Mouse (Mus musculus): ENCODE measurements around the gene Stat3. TPM values are rescaled to one million over a fixed set of nuclear protein-coding genes. Genes with fewer than 3 reads are reported as not detected.

Stat3 gene
- polyA plus RNA-seq, 1 experiment from 2014 or later: 25.6 TPM

DNA sequence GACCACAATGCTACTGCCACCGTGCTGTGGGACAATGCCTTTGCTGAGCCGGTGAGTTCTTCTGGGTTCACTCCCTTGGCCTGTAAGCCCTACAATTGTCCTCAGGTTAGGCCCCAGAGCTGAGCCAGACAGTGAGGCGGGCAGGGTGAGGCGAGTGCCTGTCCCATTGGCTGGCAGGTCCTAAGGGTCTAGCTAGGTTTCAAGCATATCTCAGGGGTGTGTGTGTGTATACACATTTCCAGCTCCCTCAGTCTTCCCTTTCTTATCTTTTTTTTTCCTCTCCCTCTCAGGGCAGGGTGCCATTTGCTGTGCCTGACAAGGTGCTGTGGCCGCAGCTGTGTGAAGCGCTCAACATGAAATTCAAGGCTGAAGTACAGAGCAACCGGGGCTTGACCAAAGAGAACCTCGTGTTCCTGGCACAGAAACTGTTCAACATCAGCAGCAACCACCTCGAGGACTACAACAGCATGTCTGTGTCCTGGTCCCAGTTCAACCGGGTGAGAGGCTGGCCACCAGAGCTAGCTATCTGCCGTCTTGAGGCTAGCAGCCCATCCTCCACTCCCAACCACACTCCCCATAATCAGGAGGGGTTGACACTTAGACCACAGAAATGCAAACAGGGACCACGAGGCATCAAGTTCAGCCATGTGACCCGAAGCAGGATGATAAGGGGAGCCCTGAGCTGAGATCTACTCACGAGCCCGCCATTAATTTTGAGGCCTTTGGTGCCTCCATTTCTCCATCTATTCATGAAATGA is 59.8 kb downstream of the Stat3 start:
- Histone ChIP-seq H3K27me3 (ENCODE audit: control insufficient read depth, insufficient read depth, low read length) (no peaks in the 10 kb centered on the region), H3K9me3 (ENCODE audit: control insufficient read depth, low read length) (no peaks in the 10 kb centered on the region), H3K4me1 (replicated peaks; ENCODE audit: control insufficient read depth, insufficient read depth, low read length) (no peaks in the 10 kb centered on the region), H3K4me3 (ENCODE audit: low read depth, low read length) (no peak overlapping the region), H3K9ac (ENCODE audit: low read depth, low read length) (no peak overlapping the region), H3K36me3 (ENCODE audit: control insufficient read depth, insufficient read depth, low read length) (no peaks in the 10 kb centered on the region), H3K27ac (ENCODE audit: low read depth, low read length) (no peak overlapping the region), H3K4me2 (replicated peaks; ENCODE audit: low read depth, low read length) (no peak overlapping the region)
- DNase-seq (ENCODE audit: low spot score): no peak
- whole genome bisulfite sequencing: 82% methylated on average over 15 of the region's 15 CpGs
- ATAC-seq (ENCODE audit: low FRiP score): no peak

DNA sequence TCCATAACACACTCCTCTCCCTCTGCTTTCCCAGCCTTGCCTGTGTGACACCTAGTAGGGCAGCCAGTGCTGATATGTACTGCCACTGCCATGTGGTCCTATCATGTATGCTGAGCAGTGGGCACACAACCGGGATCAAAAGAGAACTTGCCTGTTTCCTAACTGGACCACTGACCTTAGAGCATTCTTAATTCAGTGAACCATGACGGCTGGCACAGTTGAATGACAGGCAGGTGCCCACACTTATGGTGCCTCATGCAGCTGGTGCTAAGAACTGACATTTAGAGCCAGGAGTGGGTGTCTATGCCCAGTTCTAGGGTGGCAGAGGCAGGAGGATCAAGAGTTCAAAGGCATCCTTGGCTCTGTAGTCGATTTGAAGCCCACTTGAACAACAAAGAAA is 63.6 kb downstream of the Stat3 start:
- DNase-seq (ENCODE audit: low spot score): no peak
- H3K27me3 ChIP-seq (ENCODE audit: control insufficient read depth, insufficient read depth, low read length): no peaks in the 10 kb centered on the region
- no peaks in the 10 kb centered on the region for H3K9me3 ChIP-seq (ENCODE audit: control insufficient read depth, low read length)
- H3K9ac ChIP-seq (ENCODE audit: low read depth, low read length): no peak overlapping the region
- no peaks in the 10 kb centered on the region for H3K36me3 ChIP-seq (ENCODE audit: control insufficient read depth, insufficient read depth, low read length)
- no peak overlapping the region for H3K4me3 ChIP-seq (ENCODE audit: low read depth, low read length)
- WGBS: 73% methylated on average over 3 of the region's 3 CpGs
- H3K4me2 ChIP-seq (replicated peaks; ENCODE audit: low read depth, low read length): no peak overlapping the region
- H3K4me1 ChIP-seq (replicated peaks; ENCODE audit: control insufficient read depth, insufficient read depth, low read length): no peaks in the 10 kb centered on the region
- no peak overlapping the region for H3K27ac ChIP-seq (ENCODE audit: low read depth, low read length)
- no peak for ATAC-seq (ENCODE audit: low FRiP score)

DNA sequence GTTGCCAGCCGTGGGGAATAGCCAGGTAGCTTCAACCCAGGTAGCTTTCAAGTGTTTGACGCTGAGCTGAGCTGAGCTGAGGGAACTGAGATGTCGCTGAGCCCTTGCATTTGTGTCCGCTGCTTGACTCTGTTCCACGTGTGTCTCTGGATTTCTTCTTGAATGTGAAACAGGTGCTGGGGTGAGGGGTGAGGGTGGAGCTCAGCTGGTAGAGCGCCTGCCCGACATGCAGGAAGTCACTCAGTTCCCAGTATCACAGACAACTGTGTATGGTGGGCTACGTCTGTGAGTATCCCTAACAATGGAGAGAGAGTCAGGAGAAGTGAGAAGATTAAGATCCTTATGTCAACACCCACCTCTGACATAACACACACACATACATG is 68.4 kb downstream of the Stat3 start:
- Histone ChIP-seq H3K4me1 (replicated peaks; ENCODE audit: control insufficient read depth, insufficient read depth, low read length) (no peaks in the 10 kb centered on the region), H3K4me3 (ENCODE audit: low read depth, low read length) (no peak overlapping the region), H3K27me3 (ENCODE audit: control insufficient read depth, insufficient read depth, low read length) (no peaks in the 10 kb centered on the region), H3K4me2 (replicated peaks; ENCODE audit: low read depth, low read length) (no peak overlapping the region), H3K9me3 (ENCODE audit: control insufficient read depth, low read length) (no peaks in the 10 kb centered on the region), H3K27ac (ENCODE audit: low read depth, low read length) (no peak overlapping the region), H3K9ac (ENCODE audit: low read depth, low read length) (no peak overlapping the region), H3K36me3 (ENCODE audit: control insufficient read depth, insufficient read depth, low read length) (no peaks in the 10 kb centered on the region)
- DNase-seq (ENCODE audit: low spot score) (no peak), ATAC-seq (ENCODE audit: low FRiP score) (no peak)
- 81% methylated on average over 8 of the region's 8 CpGs for WGBS

DNA sequence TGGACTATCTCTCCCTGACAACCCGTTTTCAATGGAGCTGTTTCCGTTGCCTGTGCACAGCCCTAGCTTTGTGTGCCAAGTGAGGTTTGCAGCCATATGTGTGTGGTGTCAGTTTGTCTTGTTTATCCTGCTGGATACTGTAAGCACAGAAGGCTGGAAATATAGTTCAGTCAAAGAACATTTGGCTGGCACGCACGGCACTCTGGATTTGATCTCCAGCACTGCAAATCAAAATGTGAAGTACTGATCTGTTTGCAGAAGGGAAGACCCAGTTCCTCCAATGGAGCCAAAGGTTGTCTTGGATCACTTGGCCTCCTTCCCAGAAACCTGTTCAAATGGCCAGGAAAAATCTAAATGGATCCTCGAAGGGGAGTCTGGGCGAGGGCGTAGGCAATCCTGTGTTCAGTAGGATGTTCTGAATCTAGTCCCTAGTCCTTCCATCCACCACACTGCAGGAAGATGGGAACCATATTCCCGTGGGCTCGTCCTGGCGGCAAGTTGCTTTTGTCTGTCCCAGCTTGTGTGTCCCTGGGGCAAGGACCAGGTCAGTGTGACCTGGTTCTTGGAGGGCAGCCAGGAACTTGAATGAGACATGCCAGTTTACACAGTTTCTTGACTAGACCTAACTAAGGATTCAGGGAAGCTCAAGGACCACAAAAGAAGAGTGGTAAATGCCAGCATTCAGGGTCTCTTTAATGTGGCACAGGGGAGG is 68.9 kb downstream of the Stat3 start:
- no peaks in the 10 kb centered on the region for H3K27me3 ChIP-seq (ENCODE audit: control insufficient read depth, insufficient read depth, low read length)
- H3K4me2 ChIP-seq (replicated peaks; ENCODE audit: low read depth, low read length): no peak overlapping the region
- no peak overlapping the region for H3K27ac ChIP-seq (ENCODE audit: low read depth, low read length)
- no peak overlapping the region for H3K4me3 ChIP-seq (ENCODE audit: low read depth, low read length)
- H3K9me3 ChIP-seq (ENCODE audit: control insufficient read depth, low read length): no peaks in the 10 kb centered on the region
- H3K9ac ChIP-seq (ENCODE audit: low read depth, low read length): no peak overlapping the region
- DNase-seq (ENCODE audit: low spot score): no peak
- ATAC-seq (ENCODE audit: low FRiP score): no peak
- no peaks in the 10 kb centered on the region for H3K36me3 ChIP-seq (ENCODE audit: control insufficient read depth, insufficient read depth, low read length)
- 87% methylated on average over 10 of the region's 10 CpGs for WGBS
- H3K4me1 ChIP-seq (replicated peaks; ENCODE audit: control insufficient read depth, insufficient read depth, low read length): no peaks in the 10 kb centered on the region

DNA sequence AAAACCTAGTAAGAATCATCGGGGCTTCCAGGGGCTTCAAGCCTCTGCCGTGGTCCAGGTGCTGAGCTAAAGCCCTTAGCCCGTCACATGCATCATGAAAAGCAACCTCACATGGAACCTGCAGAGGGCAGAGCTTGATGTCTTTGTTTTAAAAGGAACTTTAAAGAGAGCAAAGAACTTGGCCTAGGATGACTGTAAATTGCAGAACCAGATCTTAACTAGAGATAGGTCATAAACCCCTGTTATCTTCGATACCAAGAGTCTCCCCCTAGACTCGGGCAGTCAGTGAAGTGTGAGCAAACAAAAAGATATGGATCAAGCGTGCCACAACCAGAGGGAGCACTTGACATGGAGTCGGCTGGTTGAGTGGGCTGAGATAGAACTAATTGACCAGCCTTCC is 73.7 kb downstream of the Stat3 start:
- Histone ChIP-seq H3K4me1 (replicated peaks; ENCODE audit: control insufficient read depth, insufficient read depth, low read length) (no peaks in the 10 kb centered on the region), H3K9me3 (ENCODE audit: control insufficient read depth, low read length) (no peaks in the 10 kb centered on the region), H3K27me3 (ENCODE audit: control insufficient read depth, insufficient read depth, low read length) (peaks cover 11% of the 10 kb centered on the region), H3K36me3 (ENCODE audit: control insufficient read depth, insufficient read depth, low read length) (no peaks in the 10 kb centered on the region), H3K9ac (ENCODE audit: low read depth, low read length) (no peak overlapping the region), H3K27ac (ENCODE audit: low read depth, low read length) (no peak overlapping the region), H3K4me3 (ENCODE audit: low read depth, low read length) (no peak overlapping the region), H3K4me2 (replicated peaks; ENCODE audit: low read depth, low read length) (no peak overlapping the region)
- 89% methylated on average over 7 of the region's 7 CpGs for WGBS
- ATAC-seq (ENCODE audit: low FRiP score) (no peak), DNase-seq (ENCODE audit: low spot score) (no peak)

DNA sequence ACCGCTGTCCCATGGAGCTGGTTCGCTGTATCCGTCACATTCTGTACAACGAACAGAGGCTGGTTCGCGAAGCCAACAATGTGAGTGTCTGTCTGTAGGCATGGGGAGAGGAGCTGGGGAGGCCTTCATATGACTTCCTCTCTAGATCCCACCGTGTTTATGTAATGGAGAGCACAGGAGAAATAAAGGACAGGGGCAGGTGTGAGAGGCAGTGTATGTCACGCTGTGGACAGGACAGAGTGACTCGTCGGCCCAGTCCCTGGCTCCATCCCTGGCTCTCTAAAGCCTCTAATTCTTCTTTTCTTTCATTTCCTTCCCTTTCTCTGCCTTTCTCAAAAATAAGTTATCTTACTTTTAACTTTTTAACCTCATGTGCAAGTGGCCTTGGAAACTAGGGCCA is 76.2 kb downstream of the Stat3 start:
- 93% methylated on average over 10 of the region's 10 CpGs for WGBS
- no peaks in the 10 kb centered on the region for H3K4me1 ChIP-seq (replicated peaks; ENCODE audit: control insufficient read depth, insufficient read depth, low read length)
- no peak overlapping the region for H3K27ac ChIP-seq (ENCODE audit: low read depth, low read length)
- H3K4me2 ChIP-seq (replicated peaks; ENCODE audit: low read depth, low read length): no peak overlapping the region
- no peak overlapping the region for H3K9ac ChIP-seq (ENCODE audit: low read depth, low read length)
- peaks cover 23% of the 10 kb centered on the region for H3K27me3 ChIP-seq (ENCODE audit: control insufficient read depth, insufficient read depth, low read length)
- H3K9me3 ChIP-seq (ENCODE audit: control insufficient read depth, low read length): no peaks in the 10 kb centered on the region
- ATAC-seq (ENCODE audit: low FRiP score): no peak
- no peaks in the 10 kb centered on the region for H3K36me3 ChIP-seq (ENCODE audit: control insufficient read depth, insufficient read depth, low read length)
- no peak overlapping the region for H3K4me3 ChIP-seq (ENCODE audit: low read depth, low read length)
- no peak for DNase-seq (ENCODE audit: low spot score)

DNA sequence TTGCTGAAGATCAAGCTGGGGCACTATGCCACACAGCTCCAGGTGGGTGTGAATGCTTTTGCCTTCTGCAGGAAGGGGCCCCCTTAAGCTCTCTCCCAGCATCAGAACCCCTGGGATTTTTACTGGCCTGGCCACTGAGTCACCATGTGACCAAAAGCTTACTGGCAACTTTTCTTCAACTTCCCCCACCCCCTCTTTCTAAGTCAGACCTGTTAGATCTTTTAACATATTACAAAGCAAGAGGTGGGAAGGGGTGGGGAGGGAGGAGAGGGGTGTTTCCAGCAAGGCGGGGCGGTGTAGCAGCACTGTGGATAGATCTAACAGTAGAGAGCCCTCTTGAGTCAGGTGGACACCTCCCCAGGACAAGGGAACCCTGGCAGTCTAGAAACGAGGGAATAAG is 77.5 kb downstream of the Stat3 start:
- H3K27ac ChIP-seq (ENCODE audit: low read depth, low read length): no peak overlapping the region
- no peak overlapping the region for H3K4me2 ChIP-seq (replicated peaks; ENCODE audit: low read depth, low read length)
- peaks cover 23% of the 10 kb centered on the region for H3K27me3 ChIP-seq (ENCODE audit: control insufficient read depth, insufficient read depth, low read length)
- no peaks in the 10 kb centered on the region for H3K36me3 ChIP-seq (ENCODE audit: control insufficient read depth, insufficient read depth, low read length)
- no peak for ATAC-seq (ENCODE audit: low FRiP score)
- H3K4me1 ChIP-seq (replicated peaks; ENCODE audit: control insufficient read depth, insufficient read depth, low read length): no peaks in the 10 kb centered on the region
- no peaks in the 10 kb centered on the region for H3K9me3 ChIP-seq (ENCODE audit: control insufficient read depth, low read length)
- WGBS: 25% methylated on average over 3 of the region's 3 CpGs
- H3K9ac ChIP-seq (ENCODE audit: low read depth, low read length): no peak overlapping the region
- H3K4me3 ChIP-seq (ENCODE audit: low read depth, low read length): no peak overlapping the region
- DNase-seq (ENCODE audit: low spot score): no peak

DNA sequence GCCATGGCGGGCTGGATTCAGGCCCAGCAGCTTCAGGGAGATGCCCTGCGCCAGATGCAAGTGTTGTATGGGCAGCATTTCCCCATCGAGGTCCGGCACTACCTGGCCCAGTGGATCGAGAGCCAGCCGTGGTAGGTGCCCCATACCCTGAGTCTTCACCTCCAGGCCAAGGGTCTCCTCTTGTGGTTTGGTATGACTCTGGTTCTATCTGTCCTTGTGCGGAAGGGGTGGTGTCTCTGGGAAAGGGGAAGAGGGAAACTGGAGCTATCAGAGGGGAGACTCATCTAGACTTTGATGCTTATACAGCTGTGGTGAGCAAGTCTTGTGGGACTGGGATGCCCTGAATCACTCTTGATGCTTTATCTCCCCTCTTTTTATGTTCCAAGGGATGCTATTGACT is 78.0 kb downstream of the Stat3 start:
- Histone ChIP-seq H3K4me3 (ENCODE audit: low read depth, low read length) (no peak overlapping the region), H3K4me2 (replicated peaks; ENCODE audit: low read depth, low read length) (no peak overlapping the region), H3K27ac (ENCODE audit: low read depth, low read length) (no peak overlapping the region), H3K27me3 (ENCODE audit: control insufficient read depth, insufficient read depth, low read length) (peaks cover 23% of the 10 kb centered on the region), H3K9ac (ENCODE audit: low read depth, low read length) (no peak overlapping the region), H3K9me3 (ENCODE audit: control insufficient read depth, low read length) (no peaks in the 10 kb centered on the region), H3K4me1 (replicated peaks; ENCODE audit: control insufficient read depth, insufficient read depth, low read length) (no peaks in the 10 kb centered on the region), H3K36me3 (ENCODE audit: control insufficient read depth, insufficient read depth, low read length) (no peaks in the 10 kb centered on the region)
- 86% methylated on average over 7 of the region's 7 CpGs for WGBS
- DNase-seq (ENCODE audit: low spot score) (no peak), ATAC-seq (ENCODE audit: low FRiP score) (no peak)

Measured in hindbrain, embryonic 11.5 days (tissue).